Mouse (Mus musculus) gastrocnemius, postnatal 25 days (tissue): ENCODE results near the gene Lgals12. TPM values are rescaled to one million over a fixed set of nuclear protein-coding genes. Genes with fewer than 3 reads are reported as not detected.

ENCODE experiments used
- DNase-seq: peaks from one replicate; pipeline ENCODE4 v3.0.0; 2022
- long read RNA-seq, 2 experiments: library from polyadenylated mRNA; stranded (forward); transcript quantifications; one replicate each; pipeline ENCODE4 v2.0.0; 2021
- total RNA-seq, 2 experiments: library from RNA; stranded (reverse); gene quantifications; 1 replicate in 1 of 2; 2 replicates in 1 of 2; pipeline ENCODE4 v1.2.3; 2021

Gene Lgals12
- total RNA-seq: 1 to 10 TPM in 1 of 2 experiments, under 1 TPM in 1; 0.20 to 6.1 TPM
- long read RNA-seq, experiment 1: 0 reads
- long read RNA-seq, experiment 2, partial matches to known transcripts: 0 of 1 reads
- long read RNA-seq, experiment 2, other reads (novel, unspliced or antisense): 0 of 1 reads

DNA sequence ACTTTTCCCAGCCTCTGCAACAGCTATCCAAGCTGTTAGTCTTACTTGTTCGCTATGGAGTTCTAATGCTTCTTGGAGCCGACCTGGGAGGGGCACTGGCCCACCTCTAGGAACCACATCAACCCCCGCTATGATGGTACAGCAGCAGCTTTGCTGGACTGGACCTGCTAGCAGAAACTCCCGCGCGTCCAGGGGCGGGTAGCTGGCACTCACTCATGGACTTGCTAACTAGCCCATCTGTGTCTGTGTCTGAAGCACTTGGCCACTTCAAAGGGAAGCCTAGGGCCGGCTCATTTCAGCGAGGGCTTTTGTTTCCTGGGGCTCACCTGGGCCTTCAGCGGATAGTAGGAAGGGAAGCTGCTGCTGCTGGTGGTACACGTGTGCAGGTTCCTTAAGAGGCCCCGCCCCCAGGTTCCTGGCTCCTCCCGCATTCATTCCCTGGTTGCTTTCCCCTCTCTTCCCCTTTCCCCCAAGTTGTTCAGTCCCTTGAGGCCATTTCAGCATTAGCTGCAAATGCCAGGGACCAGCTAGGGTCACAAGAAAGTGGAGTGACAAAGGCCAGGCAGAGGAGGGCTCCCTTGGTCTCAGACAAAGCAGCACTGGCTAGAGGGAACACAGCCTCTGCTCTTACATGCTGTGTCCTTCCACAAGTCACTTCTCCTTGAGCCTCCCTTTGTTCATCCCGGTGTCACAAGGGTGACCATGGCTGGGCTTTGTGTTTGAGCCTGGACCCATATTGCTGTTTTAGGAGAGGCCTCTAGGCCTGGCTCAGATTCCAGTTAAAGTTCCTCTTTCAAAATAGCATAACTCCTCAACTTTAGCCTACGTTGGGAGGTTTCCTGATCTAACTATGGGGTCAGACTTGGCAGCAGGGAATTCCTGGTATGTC, at the start of gene Lgals12:
Gene Lgals12 (minus strand): TSS at position 393 of the 889 bp plus-strand sequence.
- DNase-seq: no peak

DNA sequence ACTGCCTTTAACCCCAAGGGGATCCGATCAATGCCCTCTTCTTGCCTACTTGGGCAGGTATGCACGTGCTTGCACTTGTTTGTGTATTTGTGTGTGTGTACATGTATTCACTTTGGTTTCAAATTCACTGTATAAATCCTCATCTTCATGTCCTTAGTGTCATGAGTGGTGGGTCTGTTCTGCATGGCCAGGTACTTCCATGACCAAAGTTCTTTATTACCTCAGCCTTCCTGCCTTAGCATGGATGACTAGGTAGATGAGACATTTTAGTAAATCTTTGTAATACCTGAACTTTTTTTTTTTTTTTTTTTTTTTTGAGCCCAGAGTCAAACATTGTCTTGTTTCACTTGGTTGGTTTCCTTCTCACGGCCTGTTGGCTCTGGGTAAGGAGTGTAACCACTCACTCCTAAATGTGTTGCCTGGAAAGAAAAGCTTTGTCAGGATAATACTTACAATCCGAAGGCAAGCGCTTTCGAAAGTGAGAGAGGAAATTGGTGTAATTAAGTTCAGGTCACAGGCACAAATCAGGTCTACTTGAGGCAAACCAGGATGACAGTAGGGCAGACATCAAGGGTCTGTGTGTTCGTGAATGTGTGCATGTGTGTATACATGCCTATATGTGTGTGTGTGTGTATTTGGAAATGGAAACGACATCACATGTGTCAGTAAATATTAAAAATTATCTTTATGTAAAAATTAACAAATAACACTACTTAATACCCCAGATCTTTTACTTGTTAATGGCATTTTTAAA, 42.1 kb upstream of the Lgals12 start:
- DNase-seq: no peak

DNA sequence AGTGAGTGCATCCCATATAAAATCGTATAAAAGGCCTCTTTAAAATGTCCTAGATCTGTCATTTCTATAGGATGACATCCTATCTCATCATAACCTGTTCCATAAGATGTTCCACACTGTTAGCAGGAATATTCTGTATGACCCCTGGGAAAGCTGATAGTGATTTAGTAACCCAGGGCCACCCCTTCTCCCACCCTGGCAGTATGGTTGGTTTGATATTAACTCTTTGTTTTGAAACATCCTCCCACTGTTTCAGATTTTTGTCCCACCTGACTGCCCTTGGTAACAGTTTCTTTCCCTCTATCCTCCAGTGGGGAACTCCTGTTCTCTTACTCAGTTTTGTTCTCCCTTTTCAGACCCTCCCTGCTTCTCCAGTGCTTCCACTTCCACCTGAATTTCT, 26.8 kb upstream of the Lgals12 start:
- no peak for DNase-seq

DNA sequence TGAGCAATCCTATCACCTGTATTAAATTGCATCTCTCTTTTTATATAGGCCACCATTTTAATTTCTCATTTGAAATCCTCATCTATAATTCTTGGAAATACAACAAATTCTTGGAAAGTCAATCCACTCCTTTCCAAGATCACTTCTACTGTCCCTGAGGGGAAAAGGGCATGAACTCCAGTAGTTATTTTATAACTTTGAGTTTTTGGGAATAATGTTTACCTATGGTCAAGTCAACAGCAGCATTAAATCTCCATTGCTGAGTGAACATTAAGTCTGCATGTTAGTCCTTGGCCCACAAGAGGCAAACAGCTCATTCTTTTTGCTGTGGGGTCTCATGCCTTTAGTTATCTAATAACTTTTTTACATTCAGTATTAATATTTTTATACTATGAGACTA, 26.0 kb upstream of the Lgals12 start:
- DNase-seq: no peak

DNA sequence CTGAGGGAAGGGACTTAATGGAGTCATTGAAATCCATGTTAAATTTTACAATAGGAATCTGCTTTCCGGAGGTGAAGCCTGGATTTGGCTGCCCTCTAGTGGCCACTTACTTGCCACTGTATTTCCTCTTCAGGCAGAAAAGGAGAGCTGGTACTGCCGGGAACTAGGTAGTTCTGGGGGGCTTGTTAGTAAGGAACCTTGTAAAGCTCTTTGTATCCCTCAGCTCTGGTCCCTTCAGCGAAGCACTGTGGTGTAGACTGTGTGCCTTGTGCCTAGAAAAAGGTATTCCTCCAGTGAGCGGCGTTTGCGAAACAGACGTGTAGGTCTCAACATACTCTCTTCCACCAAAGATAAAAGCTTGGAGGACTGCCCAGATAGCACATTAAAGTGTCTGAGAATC, 10.7 kb upstream of the Lgals12 start:
- DNase-seq: peak; percentile 34

DNA sequence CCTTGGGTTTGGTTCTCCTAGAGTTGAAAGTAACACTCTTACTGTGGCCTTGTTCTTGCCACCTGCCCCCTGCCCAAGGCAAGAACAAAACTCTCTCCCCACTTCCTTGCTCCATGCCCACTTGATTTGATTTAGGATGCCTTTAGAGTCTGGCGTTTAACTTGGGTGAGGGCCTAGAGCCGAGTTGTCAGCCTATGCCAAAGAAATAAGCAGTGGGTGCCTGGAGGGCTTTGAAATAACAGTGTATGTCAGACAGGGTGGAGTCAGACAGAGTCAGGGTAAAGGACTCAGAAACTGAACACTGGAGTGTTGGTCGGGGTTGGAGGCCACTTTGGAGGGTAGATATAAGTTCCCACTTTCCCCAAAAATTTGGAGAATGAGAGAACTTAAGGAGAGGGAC, 10.1 kb upstream of the Lgals12 start:
- DNase-seq: no peak

DNA sequence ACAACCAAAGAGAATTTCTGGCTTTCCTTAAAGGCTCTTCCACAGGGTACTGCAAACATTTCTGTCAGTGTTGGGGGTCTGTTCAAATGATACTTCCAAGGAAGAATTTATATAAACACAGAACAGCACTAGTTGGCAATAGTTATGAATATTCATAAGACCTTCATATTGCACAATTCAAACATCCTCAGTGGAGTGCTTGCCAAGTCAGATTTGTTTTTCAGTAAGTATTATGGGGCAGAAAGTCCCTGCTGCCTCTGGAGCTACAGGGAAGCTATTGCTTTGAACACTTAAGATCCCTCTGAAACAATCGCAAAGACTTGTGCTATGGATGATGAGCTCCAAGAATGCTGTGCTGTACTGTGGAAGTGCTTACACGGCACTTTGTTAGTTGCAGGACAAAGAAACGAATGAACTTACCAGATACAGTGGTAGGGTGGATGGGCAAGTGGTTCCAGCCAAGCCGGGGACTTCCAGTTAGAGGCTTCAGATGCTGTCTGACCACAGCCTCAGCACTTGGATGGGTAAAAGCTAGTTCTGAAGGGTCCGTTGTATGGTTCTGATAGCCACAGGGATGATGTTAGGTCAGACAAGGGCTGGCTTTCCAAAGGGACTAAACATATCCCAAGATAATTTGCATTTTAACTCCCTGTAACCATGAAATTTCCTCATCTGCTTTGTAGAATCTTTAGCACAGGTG, 9.4 kb upstream of the Lgals12 start:
- DNase-seq: no peak

DNA sequence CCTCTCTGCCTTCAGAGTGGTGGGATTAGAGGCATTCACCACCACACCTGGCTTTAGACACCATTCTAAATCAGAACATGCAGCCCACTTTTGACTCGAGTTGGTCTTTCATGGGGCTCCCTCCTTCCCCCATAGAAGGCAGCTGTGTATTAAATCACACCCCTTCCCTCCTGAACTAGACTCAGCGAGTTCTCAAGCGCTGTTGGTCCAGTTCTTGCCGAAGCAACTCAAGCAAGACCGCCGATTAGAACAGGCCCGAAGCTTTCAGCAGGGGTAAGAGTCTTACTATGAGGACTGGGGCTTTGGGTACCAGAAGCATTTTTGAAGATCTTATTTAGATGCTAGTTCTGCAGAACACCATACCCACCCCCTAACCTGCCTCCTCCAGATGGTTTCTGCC, 6.2 kb upstream of the Lgals12 start:
- DNase-seq: no peak

DNA sequence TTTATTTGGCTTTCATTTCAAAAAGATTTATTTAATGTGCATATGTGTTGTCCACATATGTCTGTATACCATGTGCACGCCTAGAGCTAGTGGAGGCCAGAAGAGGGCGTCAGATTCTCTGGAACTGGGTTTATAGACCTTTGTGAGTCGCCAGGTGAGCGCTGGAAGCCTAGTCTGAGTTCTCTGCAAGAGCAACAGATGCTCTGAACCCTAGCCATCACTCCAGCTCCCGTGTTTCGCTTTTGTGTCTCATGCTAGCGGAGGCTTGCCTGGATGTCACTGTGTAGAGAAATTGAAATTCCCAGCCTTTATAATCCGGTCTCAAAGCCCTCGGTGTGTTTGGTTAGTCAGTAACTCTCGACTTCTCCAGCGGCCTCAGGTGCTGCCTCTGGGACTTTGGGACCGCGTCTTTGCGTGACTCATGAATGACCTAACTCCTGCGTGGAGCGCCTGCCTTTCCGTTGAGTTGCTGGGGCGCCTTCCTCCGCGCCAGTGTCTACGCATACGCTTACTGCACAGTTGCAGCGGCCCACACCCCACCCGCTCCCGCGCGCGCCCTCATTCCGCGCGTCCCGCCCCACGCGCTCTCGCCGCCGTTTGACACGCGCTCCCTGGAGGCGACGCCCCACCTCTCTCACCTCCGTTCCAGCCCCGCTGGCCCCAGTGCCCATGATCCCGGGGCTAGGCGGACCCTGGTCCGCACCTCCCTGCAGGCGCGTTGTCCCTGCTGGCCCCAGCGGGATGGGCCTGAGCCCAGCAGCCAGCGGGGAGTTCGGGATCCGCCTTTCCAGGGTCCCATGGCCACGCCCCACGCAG, 5.2 kb upstream of the Lgals12 start, which contains the start of gene Hrasls5:
Gene Hrasls5 (plus strand): TSS at position 600 of the 816 bp plus-strand sequence.
- DNase-seq: no peak

DNA sequence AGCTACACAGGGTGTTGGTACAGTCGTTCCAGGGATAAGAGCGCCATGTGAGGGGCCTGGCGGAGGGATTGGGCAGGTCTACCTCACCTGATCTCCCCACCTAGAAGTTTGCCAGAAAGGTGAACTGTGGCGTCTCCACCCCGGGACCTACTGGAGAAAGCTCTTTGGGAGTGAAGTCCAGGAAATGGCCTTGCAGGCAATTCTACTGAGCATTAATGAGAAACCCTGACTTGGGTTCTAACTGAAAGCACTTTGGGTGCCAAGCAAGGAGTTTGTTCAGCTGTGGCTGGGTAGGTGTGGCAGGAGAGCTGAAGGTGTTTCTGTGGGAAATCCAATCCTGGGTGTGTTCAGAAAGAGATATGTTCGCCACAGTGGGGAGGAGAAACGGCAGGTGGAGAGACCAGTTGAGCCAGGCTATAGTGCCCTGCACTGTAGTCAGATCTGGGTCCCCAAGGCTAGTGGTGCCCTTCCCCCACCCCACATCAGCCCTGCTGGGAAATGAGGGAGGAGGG, 753 bp upstream of the Lgals12 start:
- DNase-seq: no peak

DNA sequence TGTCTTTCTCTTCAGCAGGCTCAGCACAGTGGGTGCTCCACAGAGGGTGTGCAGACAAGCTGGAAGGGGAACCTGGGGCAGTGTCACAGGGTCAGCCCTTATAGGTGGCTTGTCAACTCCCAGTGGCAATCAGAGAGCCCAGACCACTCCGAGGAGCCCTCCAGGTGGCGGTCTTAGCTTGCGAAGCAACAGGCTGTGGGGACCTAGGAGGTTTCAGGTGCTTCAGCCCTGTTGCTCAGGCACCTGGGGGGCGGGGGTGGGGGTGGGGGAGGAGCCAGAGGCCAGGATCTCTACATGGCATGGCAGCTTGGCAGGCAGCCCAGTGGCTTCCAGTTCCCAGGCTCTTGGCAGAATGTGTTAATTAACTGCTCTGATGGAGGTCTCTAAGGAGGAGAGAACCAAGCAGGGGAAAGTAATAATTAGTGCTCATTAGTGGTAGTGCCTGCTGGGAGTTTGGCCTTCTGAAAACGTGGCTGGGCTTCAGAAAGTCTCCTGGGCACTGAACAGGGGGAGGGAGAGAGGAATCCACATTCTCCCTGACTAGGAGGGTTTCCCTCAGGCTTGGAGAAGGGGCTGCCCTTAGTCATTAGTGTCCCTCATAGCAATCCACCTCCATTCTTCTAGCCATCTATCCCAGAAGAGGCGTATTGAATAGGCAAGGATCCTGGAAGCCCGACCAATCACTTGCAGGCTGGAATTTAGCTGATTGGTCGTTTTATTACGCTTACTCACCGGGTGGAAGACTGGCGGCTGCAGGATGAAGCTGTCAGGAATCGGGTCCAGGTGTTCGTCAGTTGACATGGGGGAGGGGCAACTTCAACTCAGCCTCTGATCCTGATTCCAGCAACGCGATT, 836 bp downstream of the Lgals12 start:
- DNase-seq: no peak

DNA sequence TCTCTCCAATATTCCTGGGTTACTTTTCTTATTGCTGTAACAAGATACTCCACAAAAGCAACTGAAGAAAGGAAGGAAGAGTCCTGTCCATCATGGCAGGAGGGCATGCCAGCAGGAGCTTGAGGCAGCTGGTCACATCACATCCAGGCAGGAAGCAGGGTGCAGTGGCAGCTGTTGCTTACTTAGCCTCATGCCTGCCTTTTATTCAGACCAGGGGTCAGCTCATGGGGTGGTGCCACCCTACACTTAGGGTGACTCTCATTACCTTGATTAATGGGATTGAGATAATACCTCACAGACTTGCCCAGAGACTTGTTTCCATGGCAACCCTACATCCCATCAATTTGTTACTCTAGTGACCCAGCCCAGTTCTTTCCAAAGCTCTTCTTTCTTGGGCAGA, 2.0 kb downstream of the Lgals12 start:
- no peak for DNase-seq

DNA sequence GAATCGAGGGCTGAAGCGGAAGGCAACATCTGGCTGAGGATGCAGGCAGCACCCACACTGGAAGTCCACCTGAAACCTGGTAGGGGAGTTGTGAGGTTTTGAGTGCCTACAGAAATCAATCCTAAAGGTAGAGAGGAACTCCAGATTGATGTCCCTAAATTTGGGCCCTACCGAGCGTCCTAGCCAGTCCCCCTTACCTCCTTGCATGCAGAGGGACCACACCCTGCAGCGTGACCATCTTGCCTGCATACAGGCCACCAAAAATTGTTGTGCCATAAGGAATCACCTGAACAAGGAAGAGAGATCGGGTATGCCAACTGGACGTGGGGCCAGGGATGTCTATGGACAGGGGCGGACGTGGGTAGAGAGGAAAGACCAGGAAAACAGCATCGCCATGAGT, 2.9 kb downstream of the Lgals12 start:
- no peak for DNase-seq

DNA sequence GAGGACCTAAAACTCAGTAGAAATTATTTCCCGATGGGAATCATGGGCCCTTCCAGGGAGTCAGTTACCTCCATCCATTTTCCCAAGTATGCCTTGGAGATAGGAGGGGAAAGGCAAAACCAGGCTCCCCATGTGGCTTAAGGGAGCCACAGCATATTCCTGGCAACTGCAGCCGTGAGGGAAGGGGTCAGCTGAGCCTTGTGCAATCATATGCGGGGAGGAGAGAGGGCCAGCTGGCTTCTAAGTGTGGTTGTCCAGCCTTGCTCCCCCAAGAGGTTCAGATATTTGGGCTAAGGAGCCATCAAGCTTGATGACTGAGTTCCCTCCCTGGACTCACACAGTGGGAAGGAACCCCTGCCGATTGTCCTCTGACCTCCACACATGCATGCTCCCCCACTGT, 5.4 kb downstream of the Lgals12 start:
- no peak for DNase-seq

DNA sequence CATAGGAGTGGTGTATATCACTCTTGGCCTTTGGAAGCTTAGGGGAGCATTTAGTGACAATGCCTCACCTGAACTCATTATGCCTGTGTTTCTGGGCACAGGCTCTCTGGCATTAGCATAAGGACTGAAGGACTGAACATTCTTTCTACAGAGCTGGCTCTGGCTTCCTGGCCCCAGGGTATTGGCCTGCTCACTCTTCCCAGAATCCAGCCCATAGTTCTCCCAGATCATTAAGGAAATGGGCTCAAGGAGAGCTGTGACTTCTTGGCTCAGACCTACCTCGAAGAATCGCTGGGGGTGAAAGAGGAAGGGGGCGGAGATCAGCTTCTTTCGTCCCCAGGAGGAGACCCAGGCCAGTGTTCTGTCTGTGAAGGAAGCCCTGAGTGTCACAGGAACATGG, 8.5 kb downstream of the Lgals12 start:
- no peak for DNase-seq

DNA sequence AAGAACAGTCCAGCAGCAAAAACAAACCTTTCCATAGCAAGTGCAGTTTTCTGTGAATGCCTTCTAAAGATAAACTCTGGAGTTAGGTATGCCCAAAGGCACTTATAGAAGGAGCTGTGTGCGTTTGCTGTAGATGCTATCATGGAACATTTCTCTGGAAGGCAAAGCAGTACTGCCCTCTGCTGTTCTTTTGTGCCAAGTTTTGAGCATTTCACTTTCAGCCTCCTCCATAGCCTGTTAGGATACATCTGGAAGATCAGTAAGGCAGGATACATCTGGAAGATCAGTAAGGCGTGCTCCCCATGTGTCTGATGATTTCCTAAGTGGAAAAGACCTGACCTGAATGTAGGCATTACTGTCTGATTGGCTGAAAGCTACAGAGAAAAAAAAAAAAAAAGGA, 11.5 kb downstream of the Lgals12 start:
- no peak for DNase-seq

DNA sequence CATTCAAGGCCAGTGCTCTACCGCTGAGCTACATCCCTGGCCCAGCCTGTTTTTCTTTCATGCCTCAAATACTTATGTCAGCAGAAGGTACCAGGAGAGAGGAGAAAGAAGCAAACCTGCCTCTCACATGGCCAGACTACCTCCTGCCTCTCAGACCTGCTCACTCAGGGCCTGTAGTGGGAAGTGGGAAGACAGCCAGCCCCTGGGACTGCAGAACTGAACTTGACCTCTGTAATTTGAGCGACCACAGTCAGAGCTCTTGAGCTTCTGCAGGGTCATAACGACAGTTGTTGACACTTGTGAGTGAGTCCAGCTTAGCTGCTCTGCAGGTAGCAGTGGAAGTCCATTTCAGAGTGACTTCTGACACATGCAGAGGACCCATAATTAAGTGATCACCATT, 15.0 kb downstream of the Lgals12 start:
- peak; percentile 48 for DNase-seq

DNA sequence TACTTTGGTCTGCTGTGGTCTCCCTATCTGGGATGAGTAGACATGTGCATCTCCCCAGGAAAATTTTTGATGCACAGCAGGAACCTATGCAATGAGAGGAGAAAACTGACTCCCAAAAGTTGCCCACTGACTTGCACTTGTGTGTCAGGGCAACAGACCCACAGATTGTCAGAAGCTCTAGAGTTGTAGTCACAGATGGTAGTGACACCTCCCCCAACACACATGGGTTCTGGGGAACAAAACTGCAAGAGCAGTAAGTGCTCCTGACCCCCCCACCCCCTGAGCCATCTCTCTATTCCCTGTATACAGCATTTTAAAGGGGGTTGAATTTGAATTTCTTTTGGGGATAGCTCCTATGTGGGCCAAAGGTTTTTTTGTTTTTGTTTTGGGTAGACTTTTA, 16.2 kb downstream of the Lgals12 start:
- no peak for DNase-seq

DNA sequence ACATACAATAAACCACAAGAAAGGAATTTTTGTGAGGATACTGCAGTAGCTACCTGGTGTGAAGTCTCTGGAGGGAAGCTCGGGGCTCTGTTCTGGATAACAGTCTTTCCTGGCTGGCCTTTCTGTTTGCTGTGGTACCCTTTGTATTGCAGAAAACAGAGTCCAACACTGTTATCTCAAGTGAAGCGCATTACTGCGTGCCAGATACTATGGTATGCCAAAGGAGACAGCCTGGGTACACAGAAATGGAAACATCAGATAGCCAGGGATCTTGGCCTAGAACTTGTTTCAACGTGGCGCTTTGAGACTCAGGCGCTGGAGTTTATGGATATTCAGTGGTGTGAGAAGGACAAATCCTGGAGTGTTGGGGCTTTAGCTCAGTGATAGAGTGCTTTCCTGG, 21.2 kb downstream of the Lgals12 start:
- DNase-seq: no peak

DNA sequence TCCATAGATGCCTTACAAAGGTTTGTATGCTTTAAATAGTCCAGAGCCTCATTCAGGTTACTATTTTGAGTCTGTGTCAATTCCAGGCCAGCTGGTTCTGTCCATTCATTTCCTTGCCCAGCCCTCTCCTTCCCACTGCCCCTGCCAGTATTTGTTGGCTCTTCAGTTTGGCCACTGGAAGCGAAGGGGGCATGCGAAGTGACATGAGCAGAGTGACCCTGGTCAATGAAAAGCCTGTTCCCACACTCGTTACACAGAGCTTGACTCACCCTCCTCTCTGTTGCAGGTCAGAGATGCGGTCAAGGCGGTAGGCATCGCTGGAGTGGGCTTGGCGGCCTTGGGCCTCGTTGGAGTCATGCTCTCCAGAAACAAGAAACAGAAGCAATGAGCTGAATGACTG, 21.7 kb downstream of the Lgals12 start:
- DNase-seq: peak; percentile 33
